Mouse (Mus musculus): ENCODE measurements around the gene Dvl2.
"Not testable (repeated sequence)": the region's sequence is repeated elsewhere in the genome, so short reads cannot be mapped to it uniquely, and the experiment has no call there.

The Dvl2 gene

GRCm38 (mm10) chr11:70010548-70010947 is 10.2 kb downstream of the Dvl2 start:
- no peak for DNase-seq (ENCODE audit: low spot score)

- no peak for DNase-seq (ENCODE audit: low spot score)
Observed at GRCm38 (mm10) chr11:70010961-70011360, 10.6 kb downstream of the Dvl2 start.

GRCm38 (mm10) chr11:70012931-70013330 is 12.5 kb downstream of the Dvl2 start:
- DNase-seq (ENCODE audit: low spot score), result no peak

GRCm38 (mm10) chr11:70013408-70013807 is 13.0 kb downstream of the Dvl2 start:
- no peak for DNase-seq (ENCODE audit: low spot score)

- DNase-seq (ENCODE audit: low spot score), result no peak
Observed at GRCm38 (mm10) chr11:70014051-70014450, 13.7 kb downstream of the Dvl2 start.

- peak; percentile 72 for DNase-seq (ENCODE audit: low spot score)
Observed at GRCm38 (mm10) chr11:70014880-70015558, 14.6 kb downstream of the Dvl2 start, which contains the start of gene Acadvl. Gene Acadvl (minus strand): TSS chr11:70015411.

GRCm38 (mm10) chr11:70015677-70016076 is 15.3 kb downstream of the Dvl2 start:
- DNase-seq (ENCODE audit: low spot score), result no peak

GRCm38 (mm10) chr11:70016177-70016576 is 15.8 kb downstream of the Dvl2 start:
- DNase-seq (ENCODE audit: low spot score), result not testable (repeated sequence)

GRCm38 (mm10) chr11:70016669-70017068 is 16.3 kb downstream of the Dvl2 start, which contains the start of gene Dlg4:
Gene Dlg4 (plus strand): TSS chr11:70016942.
- DNase-seq (ENCODE audit: low spot score), result no peak

- no peak for DNase-seq (ENCODE audit: low spot score)
Observed at GRCm38 (mm10) chr11:70017199-70017767, 16.9 kb downstream of the Dvl2 start.

GRCm38 (mm10) chr11:70018131-70018990 is 18.0 kb downstream of the Dvl2 start:
- no peak for DNase-seq (ENCODE audit: low spot score)

- no peak for DNase-seq (ENCODE audit: low spot score)
Observed at GRCm38 (mm10) chr11:70019495-70020021, 19.2 kb downstream of the Dvl2 start.

- DNase-seq (ENCODE audit: low spot score), result no peak
Observed at GRCm38 (mm10) chr11:70020022-70020631, 19.7 kb downstream of the Dvl2 start.

- DNase-seq (ENCODE audit: low spot score), result peak; percentile 73
Observed at GRCm38 (mm10) chr11:70020731-70021263, 20.4 kb downstream of the Dvl2 start.

- peak; percentile 92 for DNase-seq (ENCODE audit: low spot score)
Observed at GRCm38 (mm10) chr11:70021264-70022132, 21.1 kb downstream of the Dvl2 start.

- DNase-seq (ENCODE audit: low spot score), result no peak
Observed at GRCm38 (mm10) chr11:70023481-70024150, 23.2 kb downstream of the Dvl2 start.

- no peak for DNase-seq (ENCODE audit: low spot score)
Observed at GRCm38 (mm10) chr11:70024151-70024514, 23.7 kb downstream of the Dvl2 start.

- DNase-seq (ENCODE audit: low spot score), result no peak
Observed at GRCm38 (mm10) chr11:70026689-70027088, 26.3 kb downstream of the Dvl2 start.

GRCm38 (mm10) chr11:70027397-70027796 is 27.0 kb downstream of the Dvl2 start:
- DNase-seq (ENCODE audit: low spot score), result peak; percentile 50

GRCm38 (mm10) chr11:70028401-70029129 is 28.2 kb downstream of the Dvl2 start:
- DNase-seq (ENCODE audit: low spot score), result no peak
